Mouse (Mus musculus) ES-E14 (cell line): ENCODE measurements at regions not wholly inside any gene's neighbourhood (a gene's known extent, or its start where the extent isn't known, plus 50 kb on each side); places are given as distances from the start of the nearest gene placed in this dataset.

Experiments used
- DNase-seq: peaks from one replicate; pipeline ENCODE4 v3.0.0-alpha.2; 2013; ENCODE audit warnings: low read depth, low spot score
- H3K27ac ChIP-seq: 2 replicates; pipeline ENCODE4 v1.5.1; 2012; ENCODE audit warnings: low read depth, mild to moderate bottlenecking, low read length, moderate library complexity, mixed read lengths; ENCODE audit not compliant: poor library complexity, insufficient read depth, severe bottlenecking
- H3K36me3 ChIP-seq: 2 replicates; pipeline ENCODE4 v1.6.1; 2012; ENCODE audit warnings: mild to moderate bottlenecking, low read length, moderate library complexity, mixed read lengths; ENCODE audit not compliant: control insufficient read depth, poor library complexity, insufficient read depth, severe bottlenecking
- H3K4me1 ChIP-seq, 2 experiments: fragments of 150-350 bp in 1 of 2; sonication (generic) in 1 of 2; 2 replicates each; pipeline ENCODE4 v1.6.1; 2012; ENCODE audit warnings: low read length in 2 of 2, mild to moderate bottlenecking in 1 of 2, mixed read lengths in 1 of 2; ENCODE audit not compliant: control insufficient read depth in 2 of 2, insufficient read depth in 2 of 2, poor library complexity in 1 of 2
- H3K4me3 ChIP-seq, 2 experiments: fragments of 150-350 bp in 1 of 2; sonication (generic) in 1 of 2; 2 replicates each; pipeline ENCODE4 v1.5.1; 2012; ENCODE audit warnings: low read length in 2 of 2, low read depth in 1 of 2, mild to moderate bottlenecking in 1 of 2, mixed read lengths in 1 of 2; ENCODE audit not compliant: insufficient read depth in 1 of 2, poor library complexity in 1 of 2, severe bottlenecking in 1 of 2
- H3K9ac ChIP-seq: 2 replicates; pipeline ENCODE4 v1.6.1; 2012; ENCODE audit warnings: low read depth, mild to moderate bottlenecking, low read length, mixed read lengths; ENCODE audit not compliant: poor library complexity, insufficient read depth, severe bottlenecking
- H3K9me3 ChIP-seq: fragments of 150-350 bp; sonication (generic); 2 replicates; pipeline ENCODE4 v1.6.1; 2012; ENCODE audit warnings: low read depth, mild to moderate bottlenecking, low read length; ENCODE audit not compliant: control insufficient read depth, insufficient read depth
- CHD2 ChIP-seq: IDR thresholded peaks from 2 replicates; pipeline ENCODE4 v1.6.1; 2014; ENCODE audit warnings: mild to moderate bottlenecking, low read depth, low read length, inconsistent platforms
- HCFC1 ChIP-seq: IDR thresholded peaks from 2 replicates; pipeline ENCODE4 v1.6.1; 2012; ENCODE audit warnings: low read length, inconsistent platforms, borderline replicate concordance; ENCODE audit not compliant: insufficient read depth
- MAFK ChIP-seq: IDR thresholded peaks from 2 replicates; pipeline ENCODE4 v1.6.1; 2014; ENCODE audit warnings: mild to moderate bottlenecking, low read depth, low read length, inconsistent platforms; ENCODE audit not compliant: insufficient read depth
- ZC3H11A ChIP-seq: IDR thresholded peaks from 2 replicates; pipeline ENCODE4 v1.6.1; 2012; ENCODE audit warnings: low read depth, mild to moderate bottlenecking, inconsistent platforms, low read length, borderline replicate concordance
- ZNF384 ChIP-seq: IDR thresholded peaks from 2 replicates; pipeline ENCODE4 v1.6.1; 2012; ENCODE audit warnings: low read depth, low read length, inconsistent platforms
- in situ Hi-C, 2 experiments: fragments of 600-800 bp; cut with MboI; formaldehyde crosslinking; loops; one replicate each; pipeline ENCODE4 v1.15.1; 2025; ENCODE audit warnings: low sequenced_read_pairs in 2 of 2, inconsistent platforms in 1 of 2; ENCODE audit not compliant: unreplicated experiment in 2 of 2

DNA sequence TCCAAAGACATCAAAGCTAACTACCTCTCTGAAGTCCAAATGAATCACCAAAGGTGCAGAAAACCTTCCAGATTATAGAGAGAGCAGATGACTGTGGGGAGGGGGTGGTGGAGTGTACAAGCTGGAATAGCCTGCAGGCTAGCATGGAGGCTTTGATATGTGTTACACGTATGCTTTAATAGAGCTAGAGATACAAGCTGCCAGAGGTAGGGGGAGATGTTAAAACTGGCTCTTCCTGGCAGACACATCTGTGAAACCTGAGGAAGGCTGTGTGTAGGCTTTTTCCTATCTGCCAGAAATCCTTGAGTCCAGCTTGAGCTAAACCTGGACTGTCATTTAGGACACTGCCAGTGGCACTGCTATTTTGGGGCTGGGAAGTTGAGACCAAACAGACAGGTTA lies 109.2 kb upstream of the Gm11232 start:
- TF ChIP-seq ZC3H11A (no peak), ZNF384 (no peak), CHD2 (no peak), HCFC1 (no peak), MAFK (no peak)
- H3K4me3 ChIP-seq, result no peak overlapping the region
- H3K27ac ChIP-seq, result no peak overlapping the region
- no peak for DNase-seq
- H3K4me1 ChIP-seq, result no peaks in the 10 kb centered on the region
- H3K9me3 ChIP-seq, result no peaks in the 10 kb centered on the region
- H3K9ac ChIP-seq, result no peak overlapping the region
- H3K36me3 ChIP-seq, result no peaks in the 10 kb centered on the region
- in situ Hi-C loops, result no loop called here

DNA sequence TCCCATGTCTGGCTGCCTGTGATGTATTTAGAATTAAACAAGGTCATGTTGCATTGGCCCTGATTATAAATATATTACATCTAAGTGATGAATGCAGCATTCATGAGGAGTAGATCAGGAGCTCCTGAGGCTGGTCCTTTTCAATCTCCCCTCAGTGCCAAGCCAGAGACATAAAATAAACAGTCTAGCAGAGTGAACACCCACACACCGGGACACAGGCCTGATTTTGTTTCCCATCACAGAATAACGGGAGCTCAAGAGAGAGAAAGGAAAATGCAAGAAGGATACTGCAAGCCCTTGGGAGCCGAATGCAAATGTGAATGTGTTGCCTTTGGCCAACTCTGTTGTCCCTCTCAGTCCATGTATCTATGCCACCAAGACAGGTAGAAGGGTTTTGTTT lies 84.1 kb upstream of the Gm11232 start:
- H3K4me1 ChIP-seq, result no peaks in the 10 kb centered on the region
- no peak overlapping the region for H3K4me3 ChIP-seq
- H3K27ac ChIP-seq, result no peak overlapping the region
- DNase-seq, result no peak
- TF ChIP-seq CHD2, result no peak
- no peak for TF ChIP-seq MAFK
- TF ChIP-seq ZNF384, result no peak
- TF ChIP-seq HCFC1, result no peak
- no peak for TF ChIP-seq ZC3H11A
- in situ Hi-C loops, result no loop called here
- H3K9me3 ChIP-seq, result no peaks in the 10 kb centered on the region
- H3K9ac ChIP-seq, result no peak overlapping the region
- no peaks in the 10 kb centered on the region for H3K36me3 ChIP-seq

DNA sequence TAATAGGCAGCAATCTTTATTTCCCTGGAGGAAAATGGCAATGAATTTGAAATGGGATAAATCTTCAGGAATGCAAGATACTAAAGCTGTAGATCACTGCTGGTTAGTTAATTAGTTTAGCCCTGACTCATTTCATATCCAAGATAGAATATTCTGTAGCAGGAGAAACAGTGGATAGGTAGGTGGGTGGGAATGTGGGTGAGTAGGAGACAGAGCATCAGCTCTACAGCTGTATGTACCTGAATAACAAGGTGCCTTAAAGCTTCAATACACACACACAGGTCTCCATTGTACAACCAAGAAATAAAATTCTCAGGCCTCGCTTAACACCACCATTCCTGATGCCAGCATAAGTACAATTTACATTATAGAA lies 83.0 kb upstream of the Gm11232 start:
- no peaks in the 10 kb centered on the region for H3K4me1 ChIP-seq
- no peak overlapping the region for H3K27ac ChIP-seq
- no peaks in the 10 kb centered on the region for H3K36me3 ChIP-seq
- in situ Hi-C loops, result no loop called here
- H3K9me3 ChIP-seq, result no peaks in the 10 kb centered on the region
- no peak for DNase-seq
- TF ChIP-seq MAFK (no peak), HCFC1 (no peak), ZC3H11A (no peak), ZNF384 (no peak), CHD2 (no peak)
- H3K9ac ChIP-seq, result no peak overlapping the region
- no peak overlapping the region for H3K4me3 ChIP-seq

DNA sequence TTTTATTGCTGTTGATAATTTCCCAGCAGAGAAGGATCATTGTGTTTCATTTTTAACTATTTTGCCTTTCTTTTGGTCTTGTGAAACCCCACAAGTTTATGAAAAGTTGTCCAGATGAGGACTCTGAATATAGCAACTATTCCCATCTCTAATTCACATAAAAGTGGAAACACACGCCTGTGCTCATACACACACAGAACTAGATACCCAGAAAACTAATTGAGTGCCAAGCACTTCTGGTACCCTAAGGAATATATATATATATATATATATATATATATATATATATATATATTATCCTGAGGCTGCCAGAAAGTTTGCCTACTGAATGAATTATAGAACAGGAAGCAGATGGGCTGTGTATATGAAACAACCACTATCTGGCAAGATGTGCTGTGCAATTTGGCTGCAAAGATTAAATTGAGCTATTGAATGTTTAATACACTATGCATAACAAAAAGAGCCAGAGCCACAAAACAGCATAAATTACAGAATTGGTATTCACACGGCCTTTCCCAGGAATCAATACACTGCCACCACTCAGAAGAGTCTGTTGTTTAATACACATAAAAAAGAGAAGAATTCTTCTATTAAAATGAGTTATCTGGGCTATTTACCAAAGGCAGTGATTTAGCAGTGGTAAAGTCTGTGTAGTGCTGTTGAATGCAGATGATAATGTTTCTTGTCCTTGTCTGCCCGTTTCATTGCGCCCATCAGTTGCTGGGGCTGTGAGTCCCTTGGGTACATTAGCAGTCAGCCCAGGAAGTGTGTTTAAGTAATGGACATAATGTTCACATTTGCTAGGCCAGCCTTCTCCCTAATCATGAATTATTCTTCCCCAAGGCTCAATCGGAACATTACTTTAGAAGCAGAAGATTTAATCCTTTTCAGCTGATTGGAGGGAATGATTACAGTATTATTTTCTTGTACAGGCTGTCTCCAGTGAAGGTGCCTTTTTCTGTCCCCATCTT lies 82.3 kb upstream of the Gm11232 start:
- H3K36me3 ChIP-seq, result no peaks in the 10 kb centered on the region

More for the DNA sequence above, 82.3 kb upstream of the Gm11232 start:
- DNase-seq, result no peak
- no peaks in the 10 kb centered on the region for H3K9me3 ChIP-seq
- TF ChIP-seq MAFK (no peak), HCFC1 (no peak), ZC3H11A (no peak), ZNF384 (no peak), CHD2 (no peak)
- H3K27ac ChIP-seq, result no peak overlapping the region
- no peaks in the 10 kb centered on the region for H3K4me1 ChIP-seq
- H3K9ac ChIP-seq, result no peak overlapping the region
- no peak overlapping the region for H3K4me3 ChIP-seq
- in situ Hi-C loops, result no loop called here
